In genomic region chr10:8041790-8042189, GRCm38 (mm10) we compare ENCODE assay signal across 21 mouse cellular contexts.
"Had no signal": no experiment of that assay in that cellular context is flagged by ENCODE, and none has a peak within 500 bp of the region (broad histone marks: within the 10 kb centered on the region; RNA-seq: fewer than 3 reads in every experiment).

No protein-coding gene starts in this region.

- H3K27ac ChIP-seq: kidney, postnatal 0 days; left cerebral cortex, adult 2 months; liver, embryonic 14.5 days; macrophage; midbrain, embryonic 12.5 days; midbrain, embryonic 15.5 days; neural tube, embryonic 12.5 days; neural tube, embryonic 15.5 days; stomach, postnatal 0 days had no signal

- H3K36me3 ChIP-seq: midbrain, embryonic 12.5 days; midbrain, embryonic 15.5 days; neural tube, embryonic 12.5 days; neural tube, embryonic 15.5 days had no signal

- H3K9me3 ChIP-seq: midbrain, embryonic 12.5 days; midbrain, embryonic 15.5 days; neural tube, embryonic 12.5 days; neural tube, embryonic 15.5 days had no signal

- H3K4me2 ChIP-seq: liver, embryonic 11.5 days; lung, embryonic 14.5 days; midbrain, embryonic 12.5 days; midbrain, embryonic 15.5 days; neural tube, embryonic 12.5 days; neural tube, embryonic 15.5 days had no signal

- H3K27me3 ChIP-seq: midbrain, embryonic 12.5 days; midbrain, embryonic 15.5 days; neural tube, embryonic 12.5 days; neural tube, embryonic 15.5 days had no signal

- ATAC-seq: liver, postnatal 0 days; lung, postnatal 0 days; midbrain, embryonic 15.5 days had no signal

- H3K4me3 ChIP-seq: left cerebral cortex, adult 2 months; midbrain, embryonic 12.5 days; midbrain, embryonic 15.5 days; neural tube, embryonic 12.5 days; neural tube, embryonic 15.5 days had no signal

- DNase-seq: kidney, postnatal 36 days; layer of hippocampus, postnatal 36 days; liver, postnatal 0 days; lung, embryonic 14.5 days; right cerebral cortex, adult 18-20 months; right cerebral cortex, postnatal 14 days; right cerebral cortex, postnatal 4 days; thymus, adult 2 months; thymus, postnatal 14 days; thymus, postnatal 4 days had no signal

- H3K9ac ChIP-seq: liver, embryonic 14.5 days; liver, postnatal 0 days; lung, embryonic 14.5 days; midbrain, embryonic 12.5 days; midbrain, embryonic 15.5 days; neural tube, embryonic 12.5 days; neural tube, embryonic 15.5 days had no signal
